Mouse (Mus musculus) heart, embryonic 11.5 days (tissue): Measurements from ENCODE around the gene Thbs3. TPM values are rescaled to one million over a fixed set of nuclear protein-coding genes. Genes with fewer than 3 reads are reported as not detected.

ENCODE experiments used
- ATAC-seq: fragments of 200-750 bp; cut with Nextera tagmentation; replicated peaks from 2 replicates; pipeline ENCODE4 v1.8.0; 2017; ENCODE audit warnings: moderate library complexity; ENCODE audit not compliant: insufficient number of reproducible peaks, low FRiP score, low TSS enrichment
- H3K27ac ChIP-seq: fragments of 300-500 bp; sonication (generic); 2 replicates; pipeline ENCODE4 v1.5.1; 2014; ENCODE audit warnings: mild to moderate bottlenecking, low read depth, low read length
- H3K27me3 ChIP-seq: fragments of 300-500 bp; sonication (generic); 2 replicates; pipeline ENCODE4 v1.6.1; 2014; ENCODE audit warnings: mild to moderate bottlenecking, low read length, mixed read lengths; ENCODE audit not compliant: control insufficient read depth, insufficient read depth
- H3K36me3 ChIP-seq: fragments of 300-500 bp; sonication (generic); 2 replicates; pipeline ENCODE4 v1.6.1; 2014; ENCODE audit warnings: mild to moderate bottlenecking, low read length, moderate library complexity, mixed read lengths; ENCODE audit not compliant: control insufficient read depth, insufficient read depth
- H3K4me1 ChIP-seq: fragments of 300-500 bp; sonication (generic); 2 replicates; pipeline ENCODE4 v1.6.1; 2014; ENCODE audit warnings: low read length; ENCODE audit not compliant: control insufficient read depth, insufficient read depth
- H3K4me2 ChIP-seq: fragments of 300-500 bp; sonication (generic); 2 replicates; pipeline ENCODE4 v1.6.1; 2014; ENCODE audit warnings: mild to moderate bottlenecking, moderate library complexity
- H3K4me3 ChIP-seq: fragments of 300-500 bp; sonication (generic); 2 replicates; pipeline ENCODE4 v1.5.1; 2014; ENCODE audit warnings: low read depth, low read length
- H3K9ac ChIP-seq: fragments of 300-500 bp; sonication (generic); 2 replicates; pipeline ENCODE4 v1.6.1; 2014; ENCODE audit warnings: mild to moderate bottlenecking, low read depth, low read length, moderate library complexity
- H3K9me3 ChIP-seq: fragments of 300-500 bp; sonication (generic); replicated peaks from 2 replicates; pipeline ENCODE4 v1.6.1; 2016; ENCODE audit warnings: low read length; ENCODE audit not compliant: control insufficient read depth
- WGBS: fragments of 180-500 bp; shearing (Covaris S2); extraction: QIAGEN DNeasy Blood & Tissue Kit; methylation state at CpG from one replicate; pipeline ENCODE4 v1.1.7; 2014; ENCODE audit not compliant: insufficient replicate concordance; 5-methylcytosine and 5-hydroxymethylcytosine counted together
- polyA plus RNA-seq: library from polyadenylated mRNA; unstranded; fragments of >200 nt; fragmentation: Nextera tagmentation; extraction: Ambion mirVana; gene quantifications from 2 replicates; pipeline ENCODE4 v1.2.1, GENCODE M21; 2014

The Thbs3 gene
- polyA plus RNA-seq, 1 experiment from 2014 or later = 6.9 TPM

DNA sequence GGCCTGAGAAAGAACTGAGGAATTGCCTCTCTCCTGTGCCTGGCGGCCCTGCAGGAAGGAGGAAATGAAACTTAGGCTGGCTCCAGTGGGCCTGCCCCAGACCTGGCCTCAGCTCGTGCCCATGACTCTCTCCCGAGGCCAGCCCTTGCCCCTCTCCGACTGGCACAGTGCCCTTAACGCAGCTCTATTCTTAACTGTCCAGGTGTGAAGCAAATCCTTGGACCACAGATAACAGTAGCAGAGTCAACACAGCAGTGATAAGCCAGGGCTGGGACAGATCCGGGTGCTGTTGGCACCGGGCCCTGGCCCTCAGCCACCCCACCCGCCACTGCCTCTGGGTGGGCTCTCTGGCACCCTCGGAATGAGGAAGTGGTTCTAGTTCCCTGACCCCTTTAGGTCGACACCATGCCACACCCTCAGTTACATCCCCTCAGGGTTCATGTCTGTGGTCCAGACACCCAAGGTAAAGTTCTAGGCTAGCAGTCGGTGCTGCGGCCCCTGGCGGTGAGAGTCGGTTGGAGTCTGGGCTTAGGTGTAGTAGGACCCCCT lies 18.7 kb downstream of the Thbs3 start:
- Histone ChIP-seq H3K4me2 (peak overlapping the region; percentile 23; the same call in 1 of the 2 replicates), H3K9ac (no peak overlapping the region), H3K9me3 (no peaks in the 10 kb centered on the region), H3K4me1 (peaks cover under 1% of the 10 kb centered on the region; the same call in 1 of the 2 replicates), H3K4me3 (no peak overlapping the region), H3K36me3 (no peaks in the 10 kb centered on the region), H3K27ac (no peak overlapping the region), H3K27me3 (peaks cover 24% of the 10 kb centered on the region)
- no peak for ATAC-seq
- 70% methylated on average over 14 of the region's 14 CpGs for WGBS

DNA sequence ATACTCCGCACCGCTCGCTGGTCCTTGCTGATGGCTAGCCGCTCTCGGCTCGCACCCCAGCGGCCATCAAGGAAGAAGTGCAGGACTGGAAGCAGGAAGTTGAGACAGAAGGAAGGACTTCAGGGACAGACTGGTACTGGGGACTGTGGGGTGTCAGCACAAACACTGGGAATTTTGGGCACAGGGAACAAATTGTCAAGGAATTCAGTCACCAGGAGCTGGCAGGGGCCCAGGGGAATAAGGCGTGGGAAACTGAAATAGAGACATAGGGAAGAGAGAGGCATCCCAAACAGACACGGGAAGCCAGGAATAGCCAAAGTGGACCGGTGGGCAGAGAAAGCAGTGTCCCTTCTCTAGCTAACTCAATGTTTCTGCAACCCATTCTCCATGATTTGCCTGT lies 21.5 kb downstream of the Thbs3 start:
- H3K4me2 ChIP-seq = no peak overlapping the region
- H3K4me3 ChIP-seq = no peak overlapping the region
- peaks cover 7% of the 10 kb centered on the region for H3K27me3 ChIP-seq
- no peaks in the 10 kb centered on the region for H3K36me3 ChIP-seq
- H3K27ac ChIP-seq = no peak overlapping the region
- H3K9me3 ChIP-seq = no peaks in the 10 kb centered on the region
- H3K9ac ChIP-seq = no peak overlapping the region
- no peak for ATAC-seq
- H3K4me1 ChIP-seq = no peaks in the 10 kb centered on the region
- WGBS = 84% methylated on average over 10 of the region's 10 CpGs

DNA sequence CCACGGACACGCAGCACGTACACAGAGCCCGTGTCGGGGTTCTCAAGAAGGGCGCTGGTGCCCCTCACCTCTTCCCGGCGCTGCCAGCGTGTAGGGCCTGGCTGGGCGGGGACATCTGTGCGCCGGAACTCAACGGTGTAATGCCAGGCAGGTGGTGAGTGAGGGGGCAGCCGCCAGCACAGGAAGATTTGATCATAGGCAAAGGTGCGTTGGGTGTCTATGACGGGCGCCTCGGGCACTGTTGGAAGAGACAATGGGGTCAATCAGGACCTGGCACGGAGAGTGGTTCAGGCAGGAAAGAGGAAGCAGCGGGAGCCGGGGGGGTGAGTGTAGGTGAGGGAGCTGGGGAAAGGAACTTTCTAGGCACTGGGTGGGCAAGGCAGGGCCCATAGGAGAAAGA lies 22.7 kb downstream of the Thbs3 start:
- H3K4me1 ChIP-seq = no peaks in the 10 kb centered on the region
- no peak overlapping the region for H3K4me2 ChIP-seq
- H3K27me3 ChIP-seq = peaks cover 7% of the 10 kb centered on the region
- no peak overlapping the region for H3K9ac ChIP-seq
- H3K27ac ChIP-seq = no peak overlapping the region
- H3K4me3 ChIP-seq = no peak overlapping the region
- H3K36me3 ChIP-seq = no peaks in the 10 kb centered on the region
- ATAC-seq = no peak
- no peaks in the 10 kb centered on the region for H3K9me3 ChIP-seq
- 91% methylated on average over 21 of the region's 21 CpGs for WGBS

DNA sequence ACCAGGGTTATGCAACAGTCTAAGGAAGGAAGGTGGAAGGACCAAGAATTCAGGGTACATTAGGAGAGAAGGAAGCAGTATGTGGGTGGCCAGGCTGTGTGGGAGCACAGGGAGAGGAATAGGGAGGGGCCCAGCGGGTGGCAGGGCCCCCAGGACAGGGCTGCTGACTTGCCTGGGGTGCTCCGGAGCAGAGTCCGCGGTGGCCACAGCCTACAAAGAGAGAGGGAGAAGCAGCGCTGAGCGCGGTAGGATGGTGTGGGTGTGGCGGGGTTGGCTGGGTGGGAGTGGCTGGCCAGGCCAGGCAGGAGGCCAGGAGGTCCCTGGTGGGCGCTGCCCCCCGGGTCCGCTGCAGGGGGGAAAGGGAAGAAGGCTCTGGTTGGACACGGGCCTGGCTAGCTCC lies 23.5 kb downstream of the Thbs3 start:
- H3K27me3 ChIP-seq = peaks cover 7% of the 10 kb centered on the region
- ATAC-seq = no peak
- H3K9me3 ChIP-seq = no peaks in the 10 kb centered on the region
- no peaks in the 10 kb centered on the region for H3K4me1 ChIP-seq
- 67% methylated on average over 12 of the region's 12 CpGs for WGBS
- H3K9ac ChIP-seq = no peak overlapping the region
- no peak overlapping the region for H3K4me2 ChIP-seq
- H3K27ac ChIP-seq = no peak overlapping the region
- H3K36me3 ChIP-seq = no peaks in the 10 kb centered on the region
- H3K4me3 ChIP-seq = no peak overlapping the region

DNA sequence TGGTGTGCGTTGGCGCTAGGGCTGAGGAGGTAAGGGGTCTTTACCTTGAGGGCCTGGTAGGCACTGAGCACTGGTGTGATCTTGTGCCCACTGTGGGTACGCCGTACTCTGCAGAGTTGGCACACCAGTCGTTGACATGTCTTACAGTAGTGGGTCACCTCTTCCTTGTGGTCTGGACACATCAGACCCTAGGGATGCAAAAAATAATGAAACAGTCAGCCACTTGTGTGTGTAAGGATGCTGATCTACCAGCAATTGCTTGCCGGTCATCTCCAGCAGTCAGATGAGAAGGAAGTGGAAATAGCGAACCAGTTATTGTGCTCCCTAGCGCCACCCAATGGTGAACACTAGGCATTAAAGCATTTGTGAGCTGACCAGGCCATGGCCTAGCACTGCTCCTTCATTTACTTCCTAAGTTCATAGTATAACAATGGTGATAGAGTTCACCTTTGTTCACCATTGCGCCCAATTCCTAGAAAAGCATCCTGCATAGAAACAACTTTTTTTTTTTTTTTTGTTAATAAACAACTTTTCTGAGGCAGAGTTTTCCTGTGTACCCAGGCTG lies 27.4 kb downstream of the Thbs3 start:
- Histone ChIP-seq H3K9ac (no peak overlapping the region), H3K36me3 (no peaks in the 10 kb centered on the region), H3K9me3 (no peaks in the 10 kb centered on the region), H3K27me3 (peaks cover 21% of the 10 kb centered on the region), H3K27ac (no peak overlapping the region), H3K4me2 (no peak overlapping the region), H3K4me1 (peaks cover 19% of the 10 kb centered on the region), H3K4me3 (no peak overlapping the region)
- WGBS = 69% methylated on average over 9 of the region's 9 CpGs
- ATAC-seq = no peak

DNA sequence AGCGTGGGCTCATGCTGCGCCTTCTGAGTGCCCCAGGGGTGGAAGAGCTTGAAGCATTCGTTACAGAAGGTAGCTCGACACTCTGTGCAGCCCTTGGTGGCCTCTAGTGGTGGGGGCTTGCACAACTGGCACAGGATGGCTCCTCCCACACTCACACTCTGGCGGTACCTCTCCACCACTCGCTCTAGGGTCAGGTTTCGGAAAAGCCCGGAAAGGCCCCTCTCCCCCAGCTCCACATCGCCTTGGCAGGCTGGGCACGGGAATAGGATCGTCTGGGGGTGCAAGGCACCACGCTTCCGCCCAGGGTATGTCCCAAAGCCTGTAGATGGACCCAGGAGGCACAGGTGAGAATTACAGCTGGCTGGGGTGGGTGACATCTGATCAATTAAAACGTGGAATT lies 28.6 kb downstream of the Thbs3 start:
- H3K4me1 ChIP-seq = peaks cover 22% of the 10 kb centered on the region
- peak overlapping the region; percentile 44 for H3K4me2 ChIP-seq
- no peak overlapping the region for H3K9ac ChIP-seq
- peaks cover 21% of the 10 kb centered on the region for H3K27me3 ChIP-seq
- ATAC-seq = no peak
- H3K36me3 ChIP-seq = no peaks in the 10 kb centered on the region; the same call in 1 of the 2 replicates
- H3K27ac ChIP-seq = no peak overlapping the region
- H3K9me3 ChIP-seq = no peaks in the 10 kb centered on the region
- WGBS = 14% methylated on average over 14 of the region's 14 CpGs
- peak overlapping the region; percentile 14; the same call in 1 of the 2 replicates for H3K4me3 ChIP-seq

DNA sequence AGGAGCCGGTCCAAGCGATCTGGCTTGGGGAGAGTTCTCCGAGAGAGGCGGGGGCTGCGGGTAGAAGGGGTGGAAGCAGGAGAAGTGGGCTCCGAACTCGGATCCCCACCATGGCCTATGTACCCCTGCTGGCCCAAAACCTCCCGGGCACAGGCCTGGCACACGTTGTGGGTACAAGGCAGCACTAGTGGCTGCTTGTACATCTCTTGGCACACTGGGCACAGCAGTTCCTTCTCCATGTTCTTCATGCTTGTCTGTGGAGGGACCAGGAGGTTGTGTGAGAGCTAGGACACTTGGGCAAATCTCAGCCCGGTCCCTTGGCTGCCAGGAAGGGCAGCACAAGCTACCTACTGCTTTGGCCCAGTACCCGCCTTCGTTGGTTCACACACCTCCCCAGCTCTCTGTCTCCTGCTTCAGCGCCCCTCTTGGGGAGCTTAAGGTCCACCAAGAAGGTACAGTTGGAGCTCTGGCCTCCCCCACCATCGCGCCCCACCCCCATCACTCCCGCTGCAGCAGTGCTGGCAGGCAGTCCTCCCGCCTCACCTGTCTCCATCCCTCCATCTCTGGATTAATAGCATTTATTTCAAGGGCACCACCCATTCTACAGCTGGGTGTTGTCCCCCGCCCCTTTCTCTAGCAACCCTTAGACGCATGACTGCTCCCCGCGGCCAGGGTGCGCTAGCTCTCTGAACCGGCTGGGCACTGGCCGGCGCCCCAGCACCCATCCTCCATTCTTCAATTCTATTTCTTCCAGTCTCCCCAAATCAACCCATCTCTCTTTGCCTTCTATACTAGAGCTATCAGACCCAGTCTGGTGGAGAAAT lies 29.4 kb downstream of the Thbs3 start:
- Histone ChIP-seq H3K9me3 (no peaks in the 10 kb centered on the region), H3K4me2 (peak overlapping the region; percentile 75), H3K27me3 (peaks cover 21% of the 10 kb centered on the region), H3K9ac (no peak overlapping the region), H3K36me3 (no peaks in the 10 kb centered on the region; the same call in 1 of the 2 replicates), H3K4me3 (peak overlapping the region; percentile 44), H3K27ac (no peak overlapping the region), H3K4me1 (peaks cover 22% of the 10 kb centered on the region)
- WGBS = 10% methylated on average over 25 of the region's 25 CpGs
- ATAC-seq = no peak

DNA sequence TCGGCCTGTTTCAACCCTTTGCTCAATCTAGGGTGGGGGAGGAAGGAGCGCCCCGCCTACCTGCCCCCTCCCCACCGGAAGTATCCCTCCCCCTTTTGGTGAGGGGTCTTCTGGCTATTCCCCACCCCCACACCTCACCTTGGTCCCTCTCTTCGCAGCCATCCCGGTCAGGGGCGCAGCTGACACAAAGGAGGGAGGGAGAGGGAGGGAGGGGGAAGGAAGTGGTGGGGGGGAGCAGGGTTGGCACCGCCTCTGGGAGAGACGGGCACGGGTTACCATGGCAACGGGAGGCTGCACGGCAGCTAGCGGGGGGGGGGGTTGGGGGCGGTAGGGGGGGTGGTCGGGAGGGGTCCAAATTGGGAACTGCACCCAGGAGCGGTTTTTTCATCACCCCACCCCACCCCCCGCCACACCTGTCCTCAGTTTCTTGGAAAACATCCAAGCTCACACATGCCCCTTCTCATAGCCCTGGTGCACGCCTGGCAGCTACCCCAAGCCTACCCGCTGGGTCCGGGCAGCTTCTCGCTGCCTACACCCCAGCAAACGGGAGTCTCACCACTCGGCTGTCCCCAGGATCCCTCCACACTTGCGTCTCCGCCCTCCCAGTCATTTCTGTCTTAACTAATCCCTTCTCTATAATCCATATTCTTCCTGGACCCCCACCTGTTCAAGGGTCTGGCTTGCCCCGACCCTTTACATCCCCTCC lies 30.2 kb downstream of the Thbs3 start:
- WGBS = 2% methylated on average over 20 of the region's 26 CpGs
- ATAC-seq = 0 out of 2 replicates have a peak, but pooled peaks have one; percentile 5
- H3K27ac ChIP-seq = no peak overlapping the region

More for the DNA sequence above, 30.2 kb downstream of the Thbs3 start:
- Histone ChIP-seq H3K27me3 (peaks cover 21% of the 10 kb centered on the region), H3K36me3 (no peaks in the 10 kb centered on the region; the same call in 1 of the 2 replicates), H3K9me3 (no peaks in the 10 kb centered on the region), H3K4me1 (peaks cover 22% of the 10 kb centered on the region), H3K4me3 (peak overlapping the region; percentile 44), H3K4me2 (peak overlapping the region; percentile 75), H3K9ac (peak overlapping the region; percentile 52; the same call in 1 of the 2 replicates)
